ENCODE assay signal across 9 mouse cellular contexts in genomic region chr2:163285762-163286161, GRCm38 (mm10).
DNase-seq lines count a peak whose midpoint lies in the region; ATAC-seq and TF ChIP-seq lines count a peak whose summit lies in the region.
"Had no signal": no experiment of that assay in that cellular context is flagged by ENCODE, and none has a peak within 500 bp of the region (broad histone marks: within the 10 kb centered on the region; RNA-seq: fewer than 3 reads in every experiment).

No protein-coding gene starts in this region.

- H3K36me3 ChIP-seq in E14TG2a.4 (ENCODE audit: insufficient read depth, low read length): no peaks in the 10 kb centered on the region
- no peaks in the 10 kb centered on the region for H3K36me3 ChIP-seq in heart, postnatal 0 days (replicated peaks; ENCODE audit: control insufficient read depth, insufficient read depth, low read length)
- H3K36me3 ChIP-seq in liver, postnatal 0 days (replicated peaks; ENCODE audit: insufficient read depth, low read length): no peaks in the 10 kb centered on the region
- H3K36me3 ChIP-seq in forebrain, embryonic 14.5 days (ENCODE audit: control insufficient read depth, insufficient read depth, low read length): no peaks in the 10 kb centered on the region

- no peak for TF ChIP-seq EP300 in heart, postnatal 0 days (IDR thresholded peaks at IDR 0.05; ENCODE audit: low read depth)
- TF ChIP-seq EP300 in liver, postnatal 0 days (IDR thresholded peaks at IDR 0.05; ENCODE audit: low read depth): no peak

- ATAC-seq in heart, postnatal 0 days (ENCODE audit: insufficient read depth, low read depth): peak; percentile 88
- peak; percentile 62; the same call in 1 of the 2 replicates for ATAC-seq in liver, postnatal 0 days
- ATAC-seq in forebrain, embryonic 14.5 days: no peak

- peak overlapping the region; percentile 60 for H3K4me2 ChIP-seq in heart, postnatal 0 days (ENCODE audit: low read depth, low read length)
- H3K4me2 ChIP-seq in liver, postnatal 0 days (ENCODE audit: low read depth, low read length): no peak overlapping the region
- no peak overlapping the region for H3K4me2 ChIP-seq in forebrain, embryonic 14.5 days (ENCODE audit: low read length)

- no peaks in the 10 kb centered on the region for H3K9me3 ChIP-seq in E14TG2a.4 (ENCODE audit: low read length)
- no peaks in the 10 kb centered on the region for H3K9me3 ChIP-seq in heart, postnatal 0 days (replicated peaks; ENCODE audit: control insufficient read depth, low read length)
- no peaks in the 10 kb centered on the region for H3K9me3 ChIP-seq in liver, postnatal 0 days (ENCODE audit: low read length)
- H3K9me3 ChIP-seq in forebrain, embryonic 14.5 days (replicated peaks; ENCODE audit: control insufficient read depth, low read length): no peaks in the 10 kb centered on the region

- H3K4me3 ChIP-seq in E14TG2a.4 (replicated peaks; ENCODE audit: low read length): peak overlapping the region; percentile 49
- H3K4me3 ChIP-seq in heart, postnatal 0 days (ENCODE audit: low read depth, low read length): peak overlapping the region; percentile 34
- no peak overlapping the region for H3K4me3 ChIP-seq in liver, postnatal 0 days (ENCODE audit: low read depth, low read length)
- H3K4me3 ChIP-seq in forebrain, embryonic 14.5 days (ENCODE audit: low read depth, low read length): no peak overlapping the region

- peak; percentile 35 for DNase-seq in embryo, embryonic 10 days (ENCODE audit: low spot score)
- DNase-seq in embryo, embryonic 10.5 days (ENCODE audit: low spot score): no peak
- DNase-seq in heart, postnatal 0 days (ENCODE audit: low spot score): peak; percentile 58
- no peak for DNase-seq in liver, postnatal 0 days
- DNase-seq in cerebellum, postnatal 10 days: no peak
- DNase-seq in layer of hippocampus, postnatal 36 days: no peak
- no peak for DNase-seq in forebrain, embryonic 14.5 days (ENCODE audit: low spot score)
- DNase-seq: cerebellum, adult 18-20 months had no signal

- WGBS in heart, postnatal 0 days: 34% methylated on average over 7 of the region's 7 CpGs
- WGBS in liver, postnatal 0 days (ENCODE audit: insufficient replicate concordance): 35% methylated on average over 7 of the region's 7 CpGs
- 62% methylated on average over 7 of the region's 7 CpGs for WGBS in forebrain, embryonic 14.5 days

- H3K27me3 ChIP-seq in E14TG2a.4 (ENCODE audit: insufficient read depth, low read length): peaks cover 47% of the 10 kb centered on the region
- no peaks in the 10 kb centered on the region for H3K27me3 ChIP-seq in heart, postnatal 0 days (ENCODE audit: control insufficient read depth, insufficient read depth, low read length)
- H3K27me3 ChIP-seq in liver, postnatal 0 days (ENCODE audit: insufficient read depth, low read length): 0 out of 2 replicates have a peak, but pooled peaks cover 8% of the 10 kb centered on the region
- H3K27me3 ChIP-seq in forebrain, embryonic 14.5 days (replicated peaks; ENCODE audit: control insufficient read depth, insufficient read depth, low read length): no peaks in the 10 kb centered on the region

- H3K27ac ChIP-seq in heart, postnatal 0 days (ENCODE audit: low read depth): no peak overlapping the region; the same call in none of the 2 replicates
- H3K27ac ChIP-seq in liver, postnatal 0 days (ENCODE audit: low read depth): no peak overlapping the region
- H3K27ac ChIP-seq in forebrain, embryonic 14.5 days (ENCODE audit: low read depth, low read length): no peak overlapping the region

- H3K4me1 ChIP-seq in E14TG2a.4 (replicated peaks; ENCODE audit: low read depth, low read length): peaks cover 46% of the 10 kb centered on the region
- H3K4me1 ChIP-seq in heart, postnatal 0 days (ENCODE audit: control insufficient read depth, insufficient read depth): peaks cover 6% of the 10 kb centered on the region
- H3K4me1 ChIP-seq in liver, postnatal 0 days (ENCODE audit: insufficient read depth): no peaks in the 10 kb centered on the region
- H3K4me1 ChIP-seq in forebrain, embryonic 14.5 days (ENCODE audit: control insufficient read depth, insufficient read depth, low read length): peaks cover 9% of the 10 kb centered on the region; the same call in 1 of the 2 replicates

- no peak for TF ChIP-seq CTCF in E14TG2a.4 (conservative IDR thresholded peaks at IDR 0.05; ENCODE audit: low read length)
- peak; percentile 20; the same call in 1 of the 2 replicates for TF ChIP-seq CTCF in heart, postnatal 0 days (IDR thresholded peaks at IDR 0.05; ENCODE audit: low read depth)
- TF ChIP-seq CTCF in liver, postnatal 0 days (IDR thresholded peaks at IDR 0.05; ENCODE audit: low read depth): 0 out of 2 replicates have a peak, but pooled peaks have one; percentile 6

- no peak overlapping the region; the same call in 1 of the 2 replicates for H3K9ac ChIP-seq in heart, postnatal 0 days (replicated peaks; ENCODE audit: low read depth, low read length)
- no peak overlapping the region for H3K9ac ChIP-seq in liver, postnatal 0 days (replicated peaks)
- H3K9ac ChIP-seq in forebrain, embryonic 14.5 days (ENCODE audit: low read length): no peak overlapping the region

Comparison
In these comparisons a context has a peak if more than half of its experiments do, and no peak if none do; other contexts are left out.
1. DNase-seq: peak in embryo, embryonic 10 days (single experiment) and heart, postnatal 0 days (single experiment); none in embryo, embryonic 10.5 days (single experiment), liver, postnatal 0 days (single experiment), cerebellum, postnatal 10 days (0 of 2), layer of hippocampus, postnatal 36 days (0 of 2) and forebrain, embryonic 14.5 days (single experiment).
2. H3K4me3 ChIP-seq: peak in E14TG2a.4 (single experiment) and heart, postnatal 0 days (single experiment); none in liver, postnatal 0 days (single experiment) and forebrain, embryonic 14.5 days (single experiment).